Mouse (Mus musculus) bone marrow, adult 2 months (tissue): Measurements from ENCODE around the gene Brsk1.
A peak's percentile ranks its signal among the peaks of the same experiment; 100 is the strongest.

Source experiments
- CTCF ChIP-seq: fragments of 200-500 bp; IDR thresholded peaks from 2 replicates; pipeline ENCODE4 v1.5.1; 2011; ENCODE audit warnings: low read length, control low read depth; ENCODE audit not compliant: control insufficient read depth, insufficient read depth
- POLR2A ChIP-seq: fragments of 200-500 bp; IDR thresholded peaks from 2 replicates; pipeline ENCODE4 v1.6.1; 2011; ENCODE audit warnings: low read depth, mild to moderate bottlenecking, control low read depth, low read length, borderline replicate concordance; ENCODE audit not compliant: control insufficient read depth

- TF ChIP-seq CTCF: no peak
- 0 out of 2 replicates have a peak, but pooled peaks have one; percentile 10 for TF ChIP-seq POLR2A
Measured at GRCm38 (mm10) chr7:4657521-4658127, 32.8 kb upstream of the Brsk1 start.
